Mouse (Mus musculus) liver, embryonic 15.5 days (tissue): ENCODE results near the gene Ano10. TPM values are rescaled to one million over a fixed set of nuclear protein-coding genes. Genes with fewer than 3 reads are reported as not detected.

Experiments used
- ATAC-seq: fragments of 200-750 bp; cut with Nextera tagmentation; 2 replicates; pipeline ENCODE4 v1.8.0; 2017; ENCODE audit warnings: moderate number of reproducible peaks, mild to moderate bottlenecking, moderate library complexity; ENCODE audit not compliant: insufficient read depth
- H3K27ac ChIP-seq: fragments of 300-500 bp; sonication (generic); replicated peaks from 2 replicates; pipeline ENCODE4 v1.5.1; 2015; ENCODE audit warnings: mild to moderate bottlenecking, inconsistent platforms
- H3K27me3 ChIP-seq: fragments of 300-500 bp; sonication (generic); 2 replicates; pipeline ENCODE4 v1.6.1; 2015; ENCODE audit warnings: mild to moderate bottlenecking, inconsistent platforms
- H3K36me3 ChIP-seq: fragments of 300-500 bp; sonication (generic); replicated peaks from 2 replicates; pipeline ENCODE4 v1.6.1; 2015; ENCODE audit warnings: moderate library complexity, mild to moderate bottlenecking, inconsistent platforms
- H3K4me1 ChIP-seq: fragments of 300-500 bp; sonication (generic); replicated peaks from 2 replicates; pipeline ENCODE4 v1.6.1; 2015; ENCODE audit warnings: inconsistent platforms
- H3K4me2 ChIP-seq: fragments of 300-500 bp; sonication (generic); 2 replicates; pipeline ENCODE4 v1.6.1; 2015; ENCODE audit warnings: moderate library complexity, mild to moderate bottlenecking, inconsistent platforms
- H3K4me3 ChIP-seq: fragments of 300-500 bp; sonication (generic); replicated peaks from 2 replicates; pipeline ENCODE4 v1.5.1; 2015; ENCODE audit warnings: mild to moderate bottlenecking, inconsistent platforms
- H3K9ac ChIP-seq: fragments of 300-500 bp; sonication (generic); 2 replicates; pipeline ENCODE4 v1.6.1; 2015; ENCODE audit warnings: moderate library complexity, mild to moderate bottlenecking, inconsistent platforms
- H3K9me3 ChIP-seq: fragments of 300-500 bp; sonication (generic); replicated peaks from 2 replicates; pipeline ENCODE4 v1.6.1; 2016; ENCODE audit warnings: inconsistent platforms
- WGBS: fragments of 180-500 bp; shearing (Covaris S2); methylation state at CpG from one replicate; pipeline ENCODE4 v1.1.7; 2015; ENCODE audit warnings: mixed read lengths; ENCODE audit not compliant: insufficient replicate concordance; 5-methylcytosine and 5-hydroxymethylcytosine counted together
- polyA plus RNA-seq: library from polyadenylated mRNA; unstranded; fragments of >200 nt; fragmentation: Nextera tagmentation; extraction: Ambion mirVana; gene quantifications from 2 replicates; pipeline ENCODE4 v1.2.1, GENCODE M21; 2015

The Ano10 gene
- polyA plus RNA-seq, 1 experiment from 2014 or later: 13.7 TPM

- 47% methylated on average over 4 of the region's 4 CpGs for WGBS
- 0 out of 2 replicates have a peak, but pooled peaks cover 4% of the 10 kb centered on the region for H3K4me1 ChIP-seq
- H3K9ac ChIP-seq: no peak overlapping the region
Observed at GRCm38 (mm10) chr9:122245471-122245870, 48.8 kb downstream of the Ano10 start.

GRCm38 (mm10) chr9:122244800-122245165, 49.4 kb downstream of the Ano10 start:
- Histone ChIP-seq H3K9me3 (no peaks in the 10 kb centered on the region), H3K27me3 (no peaks in the 10 kb centered on the region), H3K4me1 (0 out of 2 replicates have a peak, but pooled peaks cover 4% of the 10 kb centered on the region), H3K9ac (no peak overlapping the region), H3K4me2 (no peak overlapping the region), H3K4me3 (no peak overlapping the region), H3K27ac (no peak overlapping the region), H3K36me3 (no peaks in the 10 kb centered on the region)
- WGBS: 17% methylated on average over 2 of the region's 2 CpGs
- no peak for ATAC-seq

More at GRCm38 (mm10) chr9:122245471-122245870, 48.8 kb downstream of the Ano10 start:
- no peak for ATAC-seq
- no peak overlapping the region for H3K4me3 ChIP-seq
- H3K27ac ChIP-seq: no peak overlapping the region
- H3K9me3 ChIP-seq: no peaks in the 10 kb centered on the region
- no peak overlapping the region for H3K4me2 ChIP-seq
- H3K36me3 ChIP-seq: no peaks in the 10 kb centered on the region; the same call in 1 of the 2 replicates
- H3K27me3 ChIP-seq: no peaks in the 10 kb centered on the region

DNA sequence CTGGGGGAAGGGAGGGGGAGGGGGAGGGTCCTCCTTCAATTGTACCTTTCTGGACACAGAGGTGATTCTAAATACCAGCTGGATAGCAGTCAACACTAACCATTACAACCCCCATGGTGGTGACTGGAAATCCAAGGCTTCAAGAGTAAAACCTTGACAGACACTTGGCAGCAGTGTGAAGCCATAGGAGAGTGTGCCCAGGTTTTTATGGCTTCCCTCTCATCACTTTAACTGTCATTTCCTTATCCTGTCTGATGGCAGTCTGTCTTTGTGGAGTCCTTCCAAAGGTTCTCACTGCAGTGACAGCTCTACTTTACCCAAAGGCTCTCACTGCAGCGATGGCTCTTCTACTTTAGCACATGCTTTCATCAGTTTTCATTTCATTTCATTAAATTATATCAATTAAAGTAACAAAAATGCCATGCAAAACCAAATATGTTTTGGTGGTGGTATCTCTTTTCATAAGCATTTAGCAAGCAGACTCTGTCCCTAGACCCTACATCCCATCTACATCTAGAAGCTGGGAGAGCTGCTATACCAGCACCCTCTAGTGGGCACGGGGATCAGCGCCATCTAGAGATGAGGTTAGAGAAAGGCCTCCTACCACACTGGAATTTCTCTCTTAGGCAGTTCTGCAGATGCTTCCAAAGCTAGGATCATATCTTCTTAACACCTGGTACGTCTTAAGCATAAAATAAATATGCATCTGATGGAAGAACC, 50.0 kb downstream of the Ano10 start:
- no peaks in the 10 kb centered on the region for H3K9me3 ChIP-seq
- no peak overlapping the region for H3K9ac ChIP-seq
- 0 out of 2 replicates have a peak, but pooled peaks cover 4% of the 10 kb centered on the region for H3K4me1 ChIP-seq
- no peaks in the 10 kb centered on the region for H3K36me3 ChIP-seq
- no peak overlapping the region for H3K4me2 ChIP-seq
- ATAC-seq: no peak
- no peak overlapping the region for H3K27ac ChIP-seq
- 23% methylated on average over 4 of the region's 4 CpGs for WGBS
- H3K27me3 ChIP-seq: no peaks in the 10 kb centered on the region
- H3K4me3 ChIP-seq: no peak overlapping the region

DNA sequence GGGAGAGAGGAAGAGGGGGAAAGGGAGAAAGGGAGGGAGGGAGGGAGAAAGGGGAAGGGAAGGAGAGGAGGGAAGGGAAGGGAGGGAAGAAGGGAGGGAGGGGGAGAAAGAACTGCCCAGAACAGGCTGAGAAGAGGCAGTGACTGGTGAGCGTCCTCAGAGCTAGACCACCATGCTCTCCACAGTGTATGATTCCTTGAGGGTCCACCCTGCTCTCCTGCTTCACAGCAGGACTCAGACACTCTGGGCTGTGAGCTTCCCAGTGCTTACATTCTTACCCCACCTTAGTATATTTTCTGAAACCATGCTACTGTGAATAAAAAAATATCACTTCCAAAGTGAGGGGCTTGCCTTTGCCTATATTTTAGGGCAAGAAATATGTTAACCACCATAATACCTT, 50.9 kb downstream of the Ano10 start:
- Histone ChIP-seq H3K9me3 (no peaks in the 10 kb centered on the region), H3K4me1 (0 out of 2 replicates have a peak, but pooled peaks cover 4% of the 10 kb centered on the region), H3K4me2 (no peak overlapping the region), H3K4me3 (no peak overlapping the region), H3K27ac (no peak overlapping the region), H3K9ac (no peak overlapping the region), H3K36me3 (no peaks in the 10 kb centered on the region), H3K27me3 (no peaks in the 10 kb centered on the region)
- 35% methylated on average over 1 of the region's 1 CpGs for WGBS
- no peak for ATAC-seq

GRCm38 (mm10) chr9:122242856-122243255, 51.4 kb downstream of the Ano10 start:
- Histone ChIP-seq H3K36me3 (no peaks in the 10 kb centered on the region), H3K9ac (no peak overlapping the region), H3K27ac (no peak overlapping the region), H3K4me1 (0 out of 2 replicates have a peak, but pooled peaks cover 1% of the 10 kb centered on the region), H3K9me3 (no peaks in the 10 kb centered on the region), H3K4me3 (no peak overlapping the region), H3K27me3 (no peaks in the 10 kb centered on the region), H3K4me2 (no peak overlapping the region)
- no peak for ATAC-seq
- WGBS: 6% methylated on average over 7 of the region's 7 CpGs

- 48% methylated on average over 10 of the region's 10 CpGs for WGBS
- ATAC-seq: no peak
- Histone ChIP-seq H3K27me3 (no peaks in the 10 kb centered on the region), H3K4me2 (no peak overlapping the region), H3K36me3 (no peaks in the 10 kb centered on the region), H3K4me1 (no peaks in the 10 kb centered on the region), H3K9ac (no peak overlapping the region), H3K9me3 (no peaks in the 10 kb centered on the region), H3K27ac (no peak overlapping the region), H3K4me3 (no peak overlapping the region)
Observed at GRCm38 (mm10) chr9:122241812-122242400, 52.3 kb downstream of the Ano10 start.

DNA sequence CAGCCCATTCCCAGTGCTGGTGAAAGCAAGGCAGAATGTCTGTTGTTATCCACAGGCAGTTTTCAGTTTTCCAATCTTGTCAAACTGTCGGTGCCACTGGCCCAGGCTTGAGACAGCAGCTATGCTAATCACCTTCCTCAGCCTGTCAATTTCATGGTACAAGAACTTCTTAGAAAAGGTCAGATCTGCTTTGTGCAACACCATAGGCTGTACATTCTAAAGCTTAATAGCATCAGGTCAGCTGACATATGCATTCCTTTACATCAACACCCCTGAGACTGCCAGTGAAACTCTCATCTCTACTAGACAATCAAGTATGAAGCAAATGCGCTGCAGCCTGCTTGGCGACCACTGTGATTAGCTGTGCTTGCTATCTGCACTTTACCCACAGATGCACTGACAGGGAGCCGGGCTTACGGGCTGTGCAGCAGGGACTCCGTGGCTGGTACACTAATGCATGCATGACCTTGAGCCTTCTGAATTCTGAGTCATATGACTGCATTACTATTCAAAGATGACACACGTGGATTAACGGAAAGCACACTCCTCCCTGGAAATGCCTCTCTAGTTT, 53.5 kb downstream of the Ano10 start:
- WGBS: 53% methylated on average over 8 of the region's 8 CpGs
- Histone ChIP-seq H3K36me3 (no peaks in the 10 kb centered on the region), H3K4me3 (no peak overlapping the region), H3K9me3 (no peaks in the 10 kb centered on the region), H3K4me2 (no peak overlapping the region), H3K27ac (no peak overlapping the region), H3K9ac (no peak overlapping the region), H3K4me1 (no peaks in the 10 kb centered on the region), H3K27me3 (no peaks in the 10 kb centered on the region)
- ATAC-seq: no peak

GRCm38 (mm10) chr9:122234741-122235140, 59.5 kb downstream of the Ano10 start:
- WGBS: 54% methylated on average over 3 of the region's 3 CpGs
- Histone ChIP-seq H3K36me3 (no peaks in the 10 kb centered on the region), H3K9me3 (no peaks in the 10 kb centered on the region), H3K4me1 (no peaks in the 10 kb centered on the region; the same call in 1 of the 2 replicates), H3K9ac (no peak overlapping the region), H3K4me2 (no peak overlapping the region), H3K27me3 (no peaks in the 10 kb centered on the region), H3K4me3 (no peak overlapping the region), H3K27ac (no peak overlapping the region)
- no peak for ATAC-seq

DNA sequence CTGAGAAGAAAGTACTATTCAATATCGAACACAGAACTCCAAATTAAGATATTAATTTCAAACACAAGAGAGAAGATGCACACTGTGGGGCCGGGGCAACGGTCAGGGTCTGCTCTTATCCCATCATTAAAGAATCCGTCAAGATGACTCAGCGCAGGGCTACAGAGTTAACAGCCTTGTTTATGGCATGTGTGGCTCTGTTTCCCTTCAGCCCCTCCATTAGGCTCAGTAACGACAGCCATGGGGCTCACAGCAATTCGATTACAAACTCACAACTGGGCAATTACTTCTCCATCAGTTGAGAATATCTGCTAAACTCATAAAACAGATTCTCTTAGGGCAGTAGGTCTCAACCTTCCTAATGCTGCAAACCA, 60.3 kb downstream of the Ano10 start:
- Histone ChIP-seq H3K4me1 (no peaks in the 10 kb centered on the region; the same call in 1 of the 2 replicates), H3K9me3 (no peaks in the 10 kb centered on the region), H3K36me3 (no peaks in the 10 kb centered on the region), H3K27me3 (no peaks in the 10 kb centered on the region), H3K27ac (no peak overlapping the region), H3K4me2 (no peak overlapping the region), H3K9ac (no peak overlapping the region), H3K4me3 (no peak overlapping the region)
- ATAC-seq: no peak
- 26% methylated on average over 7 of the region's 7 CpGs for WGBS

DNA sequence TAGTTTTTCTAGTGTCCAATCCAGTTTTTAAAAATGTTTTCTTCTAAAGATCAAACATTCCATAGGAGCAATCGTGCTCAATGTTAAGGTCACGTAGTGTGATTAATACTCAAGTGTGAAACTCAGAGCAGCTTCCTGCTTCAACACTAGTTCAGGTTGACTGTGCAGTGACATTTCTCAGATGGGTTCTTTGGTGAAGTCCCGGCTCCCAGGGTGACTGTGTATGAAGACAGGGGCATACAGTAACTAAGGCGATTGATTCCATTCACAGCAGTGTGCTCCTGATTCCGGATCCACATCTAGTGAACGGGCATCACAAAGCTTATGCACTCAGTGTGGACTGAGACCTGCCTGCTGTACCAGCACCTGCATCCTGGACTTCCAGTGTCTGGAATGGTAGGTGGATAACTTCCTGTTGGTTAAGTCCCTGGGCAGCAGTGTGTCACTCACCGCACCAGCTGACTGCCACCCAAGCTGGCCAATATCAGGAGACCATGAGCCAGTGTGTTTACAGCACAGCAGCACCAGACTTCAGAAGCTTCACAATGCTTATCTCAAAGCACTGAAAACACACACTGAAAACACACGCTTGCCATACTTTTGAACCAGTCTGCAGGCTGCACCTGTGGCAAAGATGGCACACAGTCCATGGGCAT, 60.8 kb downstream of the Ano10 start:
- Histone ChIP-seq H3K4me2 (no peak overlapping the region), H3K9ac (no peak overlapping the region), H3K36me3 (no peaks in the 10 kb centered on the region), H3K9me3 (no peaks in the 10 kb centered on the region), H3K27me3 (no peaks in the 10 kb centered on the region), H3K4me1 (no peaks in the 10 kb centered on the region; the same call in 1 of the 2 replicates), H3K4me3 (no peak overlapping the region), H3K27ac (no peak overlapping the region)
- no peak for ATAC-seq
- 50% methylated on average over 8 of the region's 8 CpGs for WGBS

DNA sequence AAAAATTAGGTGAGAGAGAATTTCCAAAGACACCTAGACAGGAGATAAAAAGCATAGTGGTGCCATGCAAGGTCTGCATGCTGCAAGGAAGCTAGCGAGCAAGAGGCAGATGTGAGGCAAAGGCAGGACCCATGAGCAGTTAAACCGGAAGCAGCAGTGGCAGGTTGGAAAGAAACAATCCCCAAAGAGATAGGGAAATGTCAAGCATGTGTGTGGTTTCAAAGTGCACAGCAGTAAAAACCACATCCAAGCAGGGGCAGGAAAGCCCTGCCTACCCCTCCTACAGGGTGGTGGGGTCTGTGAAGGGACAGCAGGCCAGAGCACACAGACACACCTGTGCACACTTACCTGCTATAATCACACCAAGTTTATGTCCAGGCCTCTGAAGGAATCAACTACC, 61.3 kb downstream of the Ano10 start:
- no peaks in the 10 kb centered on the region; the same call in 1 of the 2 replicates for H3K4me1 ChIP-seq
- H3K4me3 ChIP-seq: no peak overlapping the region
- H3K27me3 ChIP-seq: no peaks in the 10 kb centered on the region
- 15% methylated on average over 2 of the region's 2 CpGs for WGBS
- no peak overlapping the region for H3K9ac ChIP-seq
- H3K4me2 ChIP-seq: no peak overlapping the region
- ATAC-seq: no peak
- no peak overlapping the region for H3K27ac ChIP-seq
- no peaks in the 10 kb centered on the region for H3K9me3 ChIP-seq
- no peaks in the 10 kb centered on the region for H3K36me3 ChIP-seq
